Mouse (Mus musculus): Measurements from ENCODE around the gene Zmym3. TPM values are rescaled to one million over a fixed set of nuclear protein-coding genes. Genes with fewer than 3 reads are reported as not detected.
A peak's percentile ranks its signal among the peaks of the same experiment; 100 is the strongest.

The Zmym3 gene
- total RNA-seq (2021), result 10 to 100 TPM in 1 of 2 experiments, 1 to 10 TPM in 1; 7.0 to 11.1 TPM
- long read RNA-seq, experiment 1, partial matches to known transcripts, result 2 of 3 reads
- long read RNA-seq, experiment 1, other reads (novel, unspliced or antisense), result 1 of 3 reads
- long read RNA-seq, experiment 2, partial matches to known transcripts, result 1 of 4 reads
- long read RNA-seq, experiment 2, other reads (novel, unspliced or antisense), result 2 of 4 reads

GRCm38 (mm10) chrX:101420700-101421095 lies at the start of gene Zmym3:
TSS of gene Zmym3 (minus strand) at chrX:101420849.
- intact Hi-C loops (cut with DNase I), result no loop called here
- DNase-seq, result no peak

GRCm38 (mm10) chrX:101451591-101451990 lies 30.9 kb upstream of the Zmym3 start:
- intact Hi-C loops (cut with DNase I), result no loop called here
- no peak for DNase-seq

GRCm38 (mm10) chrX:101451147-101451546 lies 30.5 kb upstream of the Zmym3 start:
- no peak for DNase-seq

GRCm38 (mm10) chrX:101448886-101449475 lies 28.3 kb upstream of the Zmym3 start, which contains the start of gene Itgb1bp2:
TSS of gene Itgb1bp2 (plus strand) at chrX:101449088.
- intact Hi-C loops (cut with DNase I), result no loop called here
- no peak for DNase-seq

More at GRCm38 (mm10) chrX:101451147-101451546, 30.5 kb upstream of the Zmym3 start:
- intact Hi-C loops (cut with DNase I), result no loop called here

- no peak for DNase-seq
- intact Hi-C loops (cut with DNase I), result loop anchor here (5.0 kb wide), 2 partner anchors 57 to 87 kb away; no protein-coding TSS in a partner anchor
These were observed 9.3 kb upstream of the Zmym3 start for GRCm38 (mm10) chrX:101429976-101430375.

GRCm38 (mm10) chrX:101429142-101429949 lies 8.7 kb upstream of the Zmym3 start, which contains the start of gene Nono:
TSS of gene Nono (plus strand) at chrX:101429318.
- intact Hi-C loops (cut with DNase I), result loop anchor here (5.0 kb wide), 2 partner anchors 58 to 88 kb away; no protein-coding TSS in a partner anchor
- DNase-seq, result peak; percentile 53 to 61

DNA sequence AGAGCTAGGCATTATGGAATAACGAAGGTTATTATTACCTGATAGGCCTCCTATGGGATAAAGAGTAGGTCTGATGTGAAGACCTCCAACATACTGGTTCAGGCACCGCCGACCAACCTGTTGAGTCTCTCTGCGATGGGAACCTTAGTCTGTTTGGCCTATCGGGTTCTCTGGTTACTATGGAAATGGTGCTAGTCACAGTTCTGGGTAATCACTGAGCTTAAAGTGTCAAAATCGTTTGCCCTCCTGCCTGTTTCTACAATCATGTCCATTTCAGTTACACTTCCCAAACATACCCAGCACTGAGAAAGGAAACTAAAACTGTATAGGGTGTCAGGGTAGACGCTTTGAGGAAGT lies 8.1 kb upstream of the Zmym3 start:
- no peak for DNase-seq
- intact Hi-C loops (cut with DNase I), result loop anchor here (5.0 kb wide), 2 partner anchors 59 to 89 kb away; no protein-coding TSS in a partner anchor

GRCm38 (mm10) chrX:101427774-101428173 lies 7.1 kb upstream of the Zmym3 start:
- DNase-seq, result peak in 1 of 2 experiments; percentile 15
- intact Hi-C loops (cut with DNase I), result loop anchor here (5.0 kb wide), 2 partner anchors 60 to 90 kb away; no protein-coding TSS in a partner anchor

DNA sequence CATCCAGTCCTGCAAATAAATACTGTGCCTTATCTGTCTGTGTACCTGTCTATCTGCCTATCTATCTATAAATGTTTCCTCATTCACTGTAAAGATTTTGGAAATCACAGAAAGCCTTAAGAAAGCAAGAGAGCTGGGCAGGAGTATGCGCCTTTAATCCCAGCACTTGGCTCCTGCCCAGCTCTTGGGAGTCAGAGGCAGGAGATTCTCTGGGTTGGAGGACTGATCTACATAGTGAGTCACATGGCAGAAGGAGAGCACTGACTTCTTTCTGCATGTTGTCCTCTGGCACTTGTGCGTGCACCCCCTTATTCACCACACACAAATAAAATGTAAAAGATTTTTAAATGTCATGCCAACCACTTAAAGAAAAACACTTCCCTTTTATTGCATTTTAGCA lies 2.8 kb upstream of the Zmym3 start:
- intact Hi-C loops (cut with DNase I), result no loop called here
- DNase-seq, result no peak

DNA sequence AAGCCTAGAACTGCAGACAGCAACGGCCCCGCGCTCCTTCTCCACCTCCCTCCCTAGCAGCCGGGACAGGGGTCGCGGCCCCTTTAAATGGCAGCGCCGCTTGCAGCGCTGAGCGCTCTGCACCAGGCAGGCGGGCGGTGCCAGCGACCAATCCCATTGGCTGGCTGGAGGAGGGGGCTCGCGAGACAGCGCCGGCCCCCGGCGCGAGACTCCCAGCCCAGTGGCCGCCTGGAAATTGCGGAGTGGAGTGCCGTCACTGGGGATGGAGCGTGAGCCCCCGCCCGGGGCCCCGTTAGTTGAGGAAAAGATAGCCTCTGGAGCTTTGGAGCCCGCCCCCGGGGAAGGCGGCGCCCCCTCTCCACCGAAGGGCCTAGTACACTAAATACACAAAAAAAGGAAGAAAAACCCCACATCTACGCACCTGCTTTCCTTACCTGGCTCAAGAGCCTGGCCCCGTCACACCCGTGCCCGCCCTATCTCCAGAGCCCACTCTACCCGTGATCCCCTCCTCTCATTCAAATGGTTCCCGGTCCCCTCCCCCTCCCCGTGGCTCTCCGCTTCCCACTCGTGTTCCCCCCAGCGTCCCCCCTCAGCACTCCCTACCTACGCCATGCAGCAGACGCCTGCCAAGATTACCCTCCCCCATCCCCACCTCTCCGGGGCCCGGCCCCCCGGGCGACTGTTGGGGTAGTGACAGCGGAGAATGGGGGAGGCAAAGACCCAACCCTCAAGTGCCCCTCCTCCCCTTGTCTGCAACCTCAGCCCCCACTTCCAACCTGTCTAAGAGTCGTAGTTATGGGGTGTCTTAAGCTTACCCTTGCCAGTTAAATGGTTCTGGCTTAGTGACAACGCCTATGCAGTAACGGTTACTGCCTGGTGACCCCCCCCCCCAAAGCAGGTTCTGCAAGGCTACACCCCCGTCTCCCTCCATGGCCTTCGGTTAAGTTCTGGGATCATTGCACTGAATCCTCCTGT lies 637 bp downstream of the Zmym3 start:
- DNase-seq, result peak; percentile 62 to 79
- intact Hi-C loops (cut with DNase I), result no loop called here

DNA sequence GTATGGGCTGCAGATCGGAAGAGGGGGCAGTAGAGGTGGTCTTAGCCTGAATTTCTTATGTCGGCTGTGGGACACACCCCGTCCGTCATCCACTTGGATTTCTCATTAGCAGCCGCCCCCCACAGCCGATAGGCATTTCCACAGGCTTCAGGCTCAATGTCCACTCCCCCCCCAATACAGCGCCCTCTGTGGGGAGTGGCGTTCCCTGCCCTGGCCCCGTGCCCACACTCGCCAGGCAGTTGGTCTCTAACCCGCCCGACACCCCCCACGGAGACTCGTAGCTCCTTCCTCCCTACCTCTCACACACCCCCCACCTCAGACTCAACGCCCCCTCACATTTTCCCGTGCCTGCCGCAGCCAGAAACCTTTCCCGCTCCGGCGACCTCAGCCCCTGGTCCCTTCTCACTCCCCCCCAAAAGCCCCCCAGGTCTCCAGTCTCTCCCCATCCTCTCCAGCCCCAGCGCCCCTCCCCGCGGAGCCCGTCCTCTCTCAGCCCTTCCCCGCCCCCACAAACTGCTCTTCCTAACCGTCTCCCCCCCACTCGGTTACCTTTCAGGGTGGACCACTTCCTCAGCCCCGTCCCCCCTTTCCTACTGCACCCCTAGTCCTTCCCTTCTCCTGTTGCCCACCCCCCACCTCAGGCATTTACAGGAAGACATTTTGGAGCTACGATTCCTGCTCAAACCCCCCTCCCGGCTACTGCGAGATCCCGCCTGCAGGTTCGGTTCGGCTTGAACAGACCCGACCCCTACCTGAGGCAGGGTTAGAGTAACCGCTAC lies 1.5 kb downstream of the Zmym3 start:
- intact Hi-C loops (cut with DNase I), result no loop called here
- peak; percentile 24 to 31 for DNase-seq

- no peak for DNase-seq
- intact Hi-C loops (cut with DNase I), result no loop called here
These were observed 24.2 kb downstream of the Zmym3 start for GRCm38 (mm10) chrX:101396459-101396858.

GRCm38 (mm10) chrX:101394341-101394740 lies 26.3 kb downstream of the Zmym3 start:
- intact Hi-C loops (cut with DNase I), result no loop called here
- no peak for DNase-seq

DNA sequence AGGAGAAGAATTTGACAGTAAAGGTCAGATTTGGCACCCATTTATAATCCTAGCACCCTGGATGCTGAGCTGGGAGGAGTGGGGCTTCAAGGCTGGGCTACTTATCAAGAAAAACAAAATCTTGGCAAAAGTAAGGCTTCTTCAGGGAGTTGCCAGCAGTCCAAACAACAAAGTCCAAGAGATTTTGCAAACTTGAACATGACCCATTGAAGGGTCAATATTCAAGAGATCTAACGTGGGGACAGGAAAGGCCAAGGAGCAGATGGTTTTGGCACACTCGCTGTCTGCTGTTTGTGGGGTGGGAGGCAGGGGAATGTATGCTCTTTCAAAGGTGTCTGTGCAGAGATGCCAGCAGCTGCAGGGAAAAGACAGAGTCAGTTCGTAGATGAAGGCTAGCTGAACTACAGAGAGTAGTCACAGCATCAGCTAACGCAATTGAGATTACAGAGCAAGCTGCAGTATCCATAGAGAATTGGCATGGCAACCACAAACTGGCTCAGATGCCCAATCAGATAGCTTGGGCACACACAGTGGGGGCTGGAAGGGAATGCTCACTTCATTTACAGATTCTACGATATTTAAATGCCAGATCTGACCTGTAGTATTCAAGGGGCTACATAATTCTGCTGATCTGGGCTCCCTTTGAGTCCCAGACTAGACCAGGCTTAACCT lies 31.6 kb downstream of the Zmym3 start:
- intact Hi-C loops (cut with DNase I), result no loop called here

GRCm38 (mm10) chrX:101386222-101386621 lies 34.4 kb downstream of the Zmym3 start:
- no peak for DNase-seq
- intact Hi-C loops (cut with DNase I), result no loop called here

More for the DNA sequence above, 31.6 kb downstream of the Zmym3 start:
- DNase-seq, result no peak

GRCm38 (mm10) chrX:101384439-101385137 lies 36.1 kb downstream of the Zmym3 start:
- DNase-seq, result no peak
- intact Hi-C loops (cut with DNase I), result no loop called here

DNA sequence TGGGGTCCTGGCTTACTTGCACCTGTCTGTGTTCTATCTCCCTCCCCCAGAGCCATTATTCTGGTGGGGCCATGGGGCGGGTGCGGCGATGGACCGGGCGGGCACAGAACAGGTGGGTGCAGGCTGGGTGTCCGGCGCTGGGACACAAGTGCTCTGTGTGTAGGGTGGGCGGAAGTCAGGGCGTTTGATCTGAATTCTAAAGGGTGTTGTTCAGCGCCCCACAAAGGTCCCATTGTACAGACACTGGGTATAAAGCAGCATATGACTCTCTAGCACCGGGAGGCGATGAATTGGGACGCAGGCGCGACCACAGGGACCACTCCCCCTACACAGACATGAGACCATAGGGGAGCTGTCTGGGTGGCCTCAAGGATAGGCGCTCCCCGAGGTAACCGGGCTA lies 37.2 kb downstream of the Zmym3 start:
- DNase-seq, result no peak
- intact Hi-C loops (cut with DNase I), result no loop called here

DNA sequence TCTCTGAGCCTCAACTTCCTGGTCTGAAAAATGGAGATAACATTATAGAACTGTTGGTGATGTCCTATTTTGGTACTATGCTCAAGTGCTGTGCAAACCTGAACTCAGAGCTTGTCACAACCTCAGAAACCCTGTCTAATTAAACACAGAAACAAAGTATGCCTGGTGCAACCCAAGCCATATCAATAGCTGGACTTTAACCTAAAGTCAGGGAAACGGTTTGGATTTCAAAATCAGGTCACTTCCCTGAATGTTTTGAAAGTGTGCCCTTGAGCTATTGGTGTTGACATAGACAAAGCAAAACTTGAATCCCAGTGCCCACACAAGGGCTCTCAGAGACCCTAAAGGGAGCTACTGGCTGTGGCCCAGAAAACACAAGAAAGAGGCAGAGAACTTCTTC lies 40.9 kb downstream of the Zmym3 start:
- DNase-seq, result no peak
- intact Hi-C loops (cut with DNase I), result no loop called here
